Mouse (Mus musculus): ENCODE data around the gene BC055324. TPM values are rescaled to one million over a fixed set of nuclear protein-coding genes. Genes with fewer than 3 reads are reported as not detected.

BC055324 gene
- polyA plus RNA-seq, 1 experiment from 2014 or later: 2.9 TPM

GRCm38 (mm10) chr1:163900168-163900567 lies 94.4 kb downstream of the BC055324 start:
- ATAC-seq (ENCODE audit: low FRiP score, low TSS enrichment): no peak
- WGBS: 82% methylated on average over 2 of the region's 2 CpGs

DNA sequence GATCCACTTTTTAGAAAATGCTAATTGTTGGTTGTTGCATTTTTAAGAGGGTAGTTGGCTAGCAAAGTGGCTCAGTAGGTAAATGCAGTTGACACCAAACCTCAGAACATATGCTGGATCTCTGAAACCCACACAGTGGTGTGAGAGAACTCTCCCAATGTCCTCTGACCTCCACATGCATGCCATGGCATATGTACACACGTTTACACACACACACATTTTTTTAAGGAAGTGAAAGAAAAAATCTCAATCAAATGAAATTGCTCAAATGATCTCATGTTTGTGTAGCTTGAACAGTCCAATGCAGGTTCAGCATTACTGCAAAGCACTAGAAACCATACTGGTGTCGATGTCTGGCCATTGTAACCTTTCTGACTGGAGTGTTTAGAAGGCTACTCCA lies 95.0 kb downstream of the BC055324 start:
- Histone ChIP-seq H3K9me3 (ENCODE audit: control insufficient read depth, low read length) (no peaks in the 10 kb centered on the region), H3K4me3 (ENCODE audit: low read depth, low read length) (no peak overlapping the region), H3K27ac (replicated peaks) (no peak overlapping the region), H3K4me2 (replicated peaks; ENCODE audit: low read depth) (no peak overlapping the region), H3K27me3 (ENCODE audit: control insufficient read depth, insufficient read depth, low read length) (no peaks in the 10 kb centered on the region), H3K9ac (ENCODE audit: low read length) (no peak overlapping the region), H3K36me3 (ENCODE audit: control insufficient read depth, insufficient read depth, low read length) (no peaks in the 10 kb centered on the region), H3K4me1 (replicated peaks; ENCODE audit: control insufficient read depth, insufficient read depth) (no peaks in the 10 kb centered on the region)
- DNase-seq (ENCODE audit: low spot score) (no peak), ATAC-seq (ENCODE audit: low FRiP score, low TSS enrichment) (no peak)
- no peak for TF ChIP-seq EP300 (optimal IDR thresholded peaks at IDR 0.05)
- no peak for TF ChIP-seq CTCF (IDR thresholded peaks at IDR 0.05; ENCODE audit: low read depth)
- WGBS: 85% methylated on average over 2 of the region's 2 CpGs

More at GRCm38 (mm10) chr1:163900168-163900567, 94.4 kb downstream of the BC055324 start:
- Histone ChIP-seq H3K9ac (ENCODE audit: low read length) (no peak overlapping the region), H3K4me3 (ENCODE audit: low read depth, low read length) (no peak overlapping the region), H3K4me1 (replicated peaks; ENCODE audit: control insufficient read depth, insufficient read depth) (no peaks in the 10 kb centered on the region), H3K27me3 (ENCODE audit: control insufficient read depth, insufficient read depth, low read length) (no peaks in the 10 kb centered on the region), H3K36me3 (ENCODE audit: control insufficient read depth, insufficient read depth, low read length) (no peaks in the 10 kb centered on the region), H3K4me2 (replicated peaks; ENCODE audit: low read depth) (no peak overlapping the region), H3K27ac (replicated peaks) (no peak overlapping the region), H3K9me3 (ENCODE audit: control insufficient read depth, low read length) (no peaks in the 10 kb centered on the region)
- TF ChIP-seq EP300 (optimal IDR thresholded peaks at IDR 0.05): no peak
- TF ChIP-seq CTCF (IDR thresholded peaks at IDR 0.05; ENCODE audit: low read depth): no peak
- DNase-seq (ENCODE audit: low spot score): no peak

DNA sequence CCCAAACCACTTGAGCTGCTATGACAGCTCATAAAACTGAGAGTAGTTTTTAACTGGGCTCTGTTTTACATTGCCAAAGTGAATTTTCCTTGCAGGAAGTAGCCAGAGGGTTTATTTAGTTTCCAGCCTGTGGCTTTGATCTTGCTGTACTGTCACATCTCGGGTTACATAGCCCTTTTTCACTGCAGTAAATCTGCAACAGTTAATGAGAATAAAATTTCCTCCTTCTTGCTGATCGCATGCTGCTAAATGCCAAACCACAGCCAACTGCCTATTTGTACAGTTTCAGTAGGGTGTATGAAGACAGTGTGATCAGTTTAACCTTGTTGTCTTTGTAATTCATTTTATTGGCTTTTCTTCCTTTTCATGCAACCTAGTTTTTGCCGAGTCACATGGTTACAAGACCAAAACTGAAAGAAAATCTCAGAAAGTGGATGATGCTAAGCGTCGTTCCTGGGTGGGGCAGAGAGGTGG lies 96.3 kb downstream of the BC055324 start:
- H3K27ac ChIP-seq (replicated peaks): no peak overlapping the region
- no peak overlapping the region for H3K4me2 ChIP-seq (replicated peaks; ENCODE audit: low read depth)
- WGBS: 55% methylated on average over 5 of the region's 5 CpGs
- ATAC-seq (ENCODE audit: low FRiP score, low TSS enrichment): no peak
- H3K27me3 ChIP-seq (ENCODE audit: control insufficient read depth, insufficient read depth, low read length): no peaks in the 10 kb centered on the region
- H3K9ac ChIP-seq (ENCODE audit: low read length): no peak overlapping the region
- no peaks in the 10 kb centered on the region for H3K4me1 ChIP-seq (replicated peaks; ENCODE audit: control insufficient read depth, insufficient read depth)
- no peaks in the 10 kb centered on the region for H3K36me3 ChIP-seq (ENCODE audit: control insufficient read depth, insufficient read depth, low read length)
- DNase-seq (ENCODE audit: low spot score): no peak
- no peak overlapping the region for H3K4me3 ChIP-seq (ENCODE audit: low read depth, low read length)
- H3K9me3 ChIP-seq (ENCODE audit: control insufficient read depth, low read length): no peaks in the 10 kb centered on the region
- TF ChIP-seq CTCF (IDR thresholded peaks at IDR 0.05; ENCODE audit: low read depth) (no peak), EP300 (optimal IDR thresholded peaks at IDR 0.05) (no peak)

Other genes with a start within 250 kb of the BC055324 start
- 10.6 and 11.9 TPM in 2 replicates for gene Kifap3, start 215.2 kb downstream of the BC055324 start, polyA plus RNA-seq (2015; fragmentation: Nextera tagmentation; extraction: Ambion mirVana)
- 10.6 and 12.0 TPM in 2 replicates for gene Scyl3, start 65.7 kb downstream of the BC055324 start, polyA plus RNA-seq (2015; fragmentation: Nextera tagmentation; extraction: Ambion mirVana)
- gene Mettl18, start 93 bp upstream of the BC055324 start, polyA plus RNA-seq (2015; fragmentation: Nextera tagmentation; extraction: Ambion mirVana): 6.7 and 6.9 TPM in 2 replicates
- 0.04 TPM in 2 replicates for gene Sele, start 53.4 kb upstream of the BC055324 start, polyA plus RNA-seq (2015; fragmentation: Nextera tagmentation; extraction: Ambion mirVana)
- 0.08 and 0.21 TPM in 2 replicates for gene Sell, start 67.2 kb upstream of the BC055324 start, polyA plus RNA-seq (2015; fragmentation: Nextera tagmentation; extraction: Ambion mirVana)
- gene Selp, start 120.5 kb upstream of the BC055324 start, polyA plus RNA-seq (2015; fragmentation: Nextera tagmentation; extraction: Ambion mirVana): 0.41 and 0.62 TPM in 2 replicates
- gene F5, start 157.0 kb upstream of the BC055324 start, polyA plus RNA-seq (2015; fragmentation: Nextera tagmentation; extraction: Ambion mirVana): 1.5 and 1.6 TPM in 2 replicates